Mouse (Mus musculus) forebrain, embryonic 14.5 days (tissue): ENCODE data around the gene Adrm1. TPM values are rescaled to one million over a fixed set of nuclear protein-coding genes. Genes with fewer than 3 reads are reported as not detected.
"Not testable (repeated sequence)": the region's sequence is repeated elsewhere in the genome, so short reads cannot be mapped to it uniquely, and the experiment has no call there.

Source experiments
- ATAC-seq: fragments of 200-750 bp; cut with Nextera tagmentation; 2 replicates; pipeline ENCODE4 v1.8.0; 2017; ENCODE audit warnings: mild to moderate bottlenecking, moderate library complexity
- DNase-seq: peaks from one replicate; pipeline ENCODE4 v3.0.0-alpha.2; 2015; ENCODE audit warnings: low spot score
- H3K27ac ChIP-seq: fragments of 300-500 bp; sonication (generic); 2 replicates; pipeline ENCODE4 v1.5.1; 2014; ENCODE audit warnings: low read depth, mild to moderate bottlenecking, control low read depth, low read length, moderate library complexity
- H3K27me3 ChIP-seq: fragments of 300-500 bp; sonication (generic); replicated peaks from 2 replicates; pipeline ENCODE4 v1.6.1; 2014; ENCODE audit warnings: low read length, control low read depth, mixed read lengths; ENCODE audit not compliant: control insufficient read depth, insufficient read depth
- H3K36me3 ChIP-seq: fragments of 300-500 bp; sonication (generic); 2 replicates; pipeline ENCODE4 v1.6.1; 2014; ENCODE audit warnings: low read length, control low read depth; ENCODE audit not compliant: control insufficient read depth, insufficient read depth
- H3K4me1 ChIP-seq: fragments of 300-500 bp; sonication (generic); 2 replicates; pipeline ENCODE4 v1.6.1; 2014; ENCODE audit warnings: antibody characterized with exemption, low read length, control low read depth; ENCODE audit not compliant: control insufficient read depth, insufficient read depth
- H3K4me2 ChIP-seq: fragments of 300-500 bp; sonication (generic); 2 replicates; pipeline ENCODE4 v1.6.1; 2014; ENCODE audit warnings: mild to moderate bottlenecking, control low read depth, low read length
- H3K4me3 ChIP-seq: fragments of 300-500 bp; sonication (generic); 2 replicates; pipeline ENCODE4 v1.5.1; 2014; ENCODE audit warnings: low read depth, low read length, control low read depth
- H3K9ac ChIP-seq: fragments of 300-500 bp; sonication (generic); 2 replicates; pipeline ENCODE4 v1.6.1; 2014; ENCODE audit warnings: mild to moderate bottlenecking, low read length, control low read depth, moderate library complexity
- H3K9me3 ChIP-seq: fragments of 300-500 bp; sonication (generic); replicated peaks from 2 replicates; pipeline ENCODE4 v1.6.1; 2016; ENCODE audit warnings: low read length, control low read depth, mixed read lengths; ENCODE audit not compliant: control insufficient read depth
- WGBS: fragments of 180-500 bp; shearing (Covaris S2); extraction: QIAGEN DNeasy Blood & Tissue Kit; methylation state at CpG from one replicate; pipeline ENCODE4 v1.1.7; 2014; 5-methylcytosine and 5-hydroxymethylcytosine counted together
- polyA plus RNA-seq: library from polyadenylated mRNA; unstranded; fragments of >200 nt; fragmentation: Nextera tagmentation; extraction: Ambion mirVana; gene quantifications from 2 replicates; pipeline ENCODE4 v1.2.1, GENCODE M21; 2014

Gene Adrm1
- polyA plus RNA-seq, 1 experiment from 2014 or later = 147 TPM

- DNase-seq, H3K9me3 ChIP-seq, ATAC-seq, H3K27ac ChIP-seq, H3K9ac ChIP-seq, H3K4me2 ChIP-seq, H3K27me3 ChIP-seq, H3K4me3 ChIP-seq: not testable (repeated sequence)
- 95% methylated on average over 8 of the region's 8 CpGs for WGBS
- Histone ChIP-seq H3K4me1 (peaks cover 10% of the 10 kb centered on the region), H3K36me3 (peaks cover 59% of the 10 kb centered on the region)
These were observed 2.4 kb downstream of the Adrm1 start for GRCm38 (mm10) chr2:180173711-180174110.

GRCm38 (mm10) chr2:180174121-180174520 lies 2.8 kb downstream of the Adrm1 start:
- Histone ChIP-seq H3K27me3 (no peaks in the 10 kb centered on the region), H3K27ac (no peak overlapping the region), H3K9ac (no peak overlapping the region), H3K4me1 (peaks cover 10% of the 10 kb centered on the region), H3K4me2 (no peak overlapping the region), H3K36me3 (peaks cover 59% of the 10 kb centered on the region), H3K4me3 (no peak overlapping the region), H3K9me3 (no peaks in the 10 kb centered on the region)
- whole genome bisulfite sequencing = 95% methylated on average over 5 of the region's 5 CpGs
- ATAC-seq (no peak), DNase-seq (no peak)

GRCm38 (mm10) chr2:180175725-180176124 lies 4.4 kb downstream of the Adrm1 start:
- no peak overlapping the region for H3K27ac ChIP-seq
- 94% methylated on average over 7 of the region's 7 CpGs for WGBS
- ATAC-seq (no peak), DNase-seq (no peak)
- peaks cover 59% of the 10 kb centered on the region for H3K36me3 ChIP-seq
- no peaks in the 10 kb centered on the region for H3K27me3 ChIP-seq
- no peaks in the 10 kb centered on the region for H3K9me3 ChIP-seq
- no peak overlapping the region for H3K4me3 ChIP-seq
- no peak overlapping the region for H3K9ac ChIP-seq
- no peak overlapping the region for H3K4me2 ChIP-seq
- H3K4me1 ChIP-seq = peaks cover 10% of the 10 kb centered on the region

- Histone ChIP-seq H3K9me3 (no peaks in the 10 kb centered on the region), H3K4me3 (no peak overlapping the region), H3K4me2 (no peak overlapping the region), H3K4me1 (no peaks in the 10 kb centered on the region), H3K36me3 (peaks cover 21% of the 10 kb centered on the region), H3K27me3 (no peaks in the 10 kb centered on the region), H3K9ac (no peak overlapping the region), H3K27ac (no peak overlapping the region)
- WGBS = 88% methylated on average over 9 of the region's 9 CpGs
- ATAC-seq (no peak), DNase-seq (no peak)
These were observed 10.3 kb downstream of the Adrm1 start for GRCm38 (mm10) chr2:180181542-180181941.

GRCm38 (mm10) chr2:180184011-180184751 lies 12.9 kb downstream of the Adrm1 start:
- no peaks in the 10 kb centered on the region for H3K9me3 ChIP-seq
- H3K27me3 ChIP-seq = no peaks in the 10 kb centered on the region
- H3K4me3 ChIP-seq = no peak overlapping the region
- H3K27ac ChIP-seq = no peak overlapping the region
- DNase-seq (no peak), ATAC-seq (no peak; the same call in 1 of the 2 replicates)
- no peaks in the 10 kb centered on the region; the same call in 1 of the 2 replicates for H3K36me3 ChIP-seq
- no peaks in the 10 kb centered on the region for H3K4me1 ChIP-seq
- H3K4me2 ChIP-seq = no peak overlapping the region
- 94% methylated on average over 24 of the region's 24 CpGs for WGBS
- H3K9ac ChIP-seq = no peak overlapping the region

- DNase-seq (no peak), ATAC-seq (no peak)
- no peaks in the 10 kb centered on the region for H3K9me3 ChIP-seq
- 90% methylated on average over 6 of the region's 6 CpGs for WGBS
- H3K4me2 ChIP-seq = no peak overlapping the region
- H3K9ac ChIP-seq = no peak overlapping the region
- H3K4me3 ChIP-seq = no peak overlapping the region
- H3K4me1 ChIP-seq = no peaks in the 10 kb centered on the region
- H3K36me3 ChIP-seq = no peaks in the 10 kb centered on the region; the same call in 1 of the 2 replicates
- H3K27ac ChIP-seq = no peak overlapping the region
- H3K27me3 ChIP-seq = no peaks in the 10 kb centered on the region
These were observed 13.4 kb downstream of the Adrm1 start for GRCm38 (mm10) chr2:180184752-180185109.

GRCm38 (mm10) chr2:180185686-180186085 lies 14.4 kb downstream of the Adrm1 start:
- ATAC-seq (no peak), DNase-seq (no peak)
- no peaks in the 10 kb centered on the region; the same call in 1 of the 2 replicates for H3K36me3 ChIP-seq
- H3K27me3 ChIP-seq = no peaks in the 10 kb centered on the region
- H3K9ac ChIP-seq = no peak overlapping the region
- H3K4me1 ChIP-seq = no peaks in the 10 kb centered on the region
- WGBS = 90% methylated on average over 14 of the region's 14 CpGs
- no peaks in the 10 kb centered on the region for H3K9me3 ChIP-seq
- H3K4me3 ChIP-seq = no peak overlapping the region
- no peak overlapping the region for H3K4me2 ChIP-seq
- H3K27ac ChIP-seq = no peak overlapping the region

- Histone ChIP-seq H3K27ac (no peak overlapping the region), H3K36me3 (no peaks in the 10 kb centered on the region), H3K4me1 (no peaks in the 10 kb centered on the region), H3K9me3 (no peaks in the 10 kb centered on the region), H3K4me2 (no peak overlapping the region), H3K4me3 (no peak overlapping the region), H3K9ac (no peak overlapping the region), H3K27me3 (no peaks in the 10 kb centered on the region)
- DNase-seq = no peak
- WGBS = 91% methylated on average over 11 of the region's 11 CpGs
- no peak for ATAC-seq
These were observed 16.1 kb downstream of the Adrm1 start for GRCm38 (mm10) chr2:180187362-180187761.

- no peak overlapping the region for H3K4me2 ChIP-seq
- no peak for DNase-seq
- H3K27ac ChIP-seq = no peak overlapping the region
- ATAC-seq = 0 out of 2 replicates have a peak, but pooled peaks have one; percentile 8
- H3K36me3 ChIP-seq = no peaks in the 10 kb centered on the region
- no peaks in the 10 kb centered on the region for H3K9me3 ChIP-seq
- no peak overlapping the region for H3K9ac ChIP-seq
- no peak overlapping the region for H3K4me3 ChIP-seq
- WGBS = 82% methylated on average over 12 of the region's 12 CpGs
- H3K4me1 ChIP-seq = no peaks in the 10 kb centered on the region
- no peaks in the 10 kb centered on the region for H3K27me3 ChIP-seq
These were observed 25.5 kb downstream of the Adrm1 start for GRCm38 (mm10) chr2:180196610-180197322.
